Mouse (Mus musculus): Measurements from ENCODE around the gene Tfeb.

DNA sequence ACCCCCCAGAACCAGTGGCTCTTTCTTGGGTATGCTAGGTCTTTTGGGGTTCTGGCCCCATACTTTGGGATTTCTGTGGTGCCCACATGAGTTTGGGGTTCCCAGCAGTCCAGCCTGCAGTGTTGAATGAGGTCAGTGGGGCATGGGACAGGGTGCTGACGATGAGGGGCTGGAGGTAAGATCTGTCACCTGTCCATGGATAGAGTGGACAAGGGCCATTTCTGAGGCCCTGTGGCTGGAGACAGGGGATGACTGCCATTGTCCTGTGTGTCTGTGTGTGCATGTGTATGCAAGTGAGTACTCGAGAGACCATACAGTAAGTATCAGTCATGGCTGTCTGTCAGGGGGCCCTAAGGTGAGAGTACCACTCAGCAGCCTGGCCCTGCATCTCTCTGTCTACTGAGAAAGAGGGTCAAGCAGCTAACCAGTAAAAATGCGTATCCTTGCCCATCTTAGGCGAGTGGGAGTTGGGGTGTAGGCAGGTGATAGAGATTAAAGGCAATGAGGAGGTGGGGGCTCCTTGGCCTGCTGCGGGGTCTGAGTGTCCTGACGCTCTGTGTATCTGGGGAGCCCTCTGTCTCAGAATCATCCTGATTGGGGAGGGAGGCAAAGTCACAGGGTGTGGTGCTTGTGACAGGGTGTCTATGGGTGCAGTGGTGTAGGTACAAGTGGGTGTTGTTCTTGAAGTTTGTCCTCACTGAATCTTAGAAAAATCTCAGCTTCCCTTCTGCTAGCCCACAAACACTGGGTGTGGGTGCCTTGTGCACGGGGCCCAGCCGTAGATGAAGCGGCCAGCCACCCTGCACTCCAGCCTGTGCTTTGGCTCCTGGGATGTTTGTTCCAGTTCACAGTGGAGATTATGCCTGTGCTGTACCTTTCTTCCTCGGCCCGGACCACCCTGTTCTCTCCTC is 32.8 kb downstream of the Tfeb start:
- TF ChIP-seq CTCF (IDR thresholded peaks at IDR 0.05) (no peak), EP300 (IDR thresholded peaks at IDR 0.05) (no peak)

Measured in lung, postnatal 0 days (tissue).